Mouse (Mus musculus) liver, embryonic 13.5 days (tissue): ENCODE results near the gene St6galnac3. TPM values are rescaled to one million over a fixed set of nuclear protein-coding genes. Genes with fewer than 3 reads are reported as not detected.

Experiments used
- ATAC-seq: fragments of 200-750 bp; cut with Nextera tagmentation; 2 replicates; pipeline ENCODE4 v1.8.0; 2017; ENCODE audit warnings: low read depth, mild to moderate bottlenecking, moderate number of reproducible peaks, moderate library complexity
- DNase-seq: peaks from one replicate; pipeline ENCODE4 v3.0.0; 2022
- H3K27ac ChIP-seq: fragments of 300-500 bp; sonication (generic); 2 replicates; pipeline ENCODE4 v1.5.1; 2015; ENCODE audit warnings: moderate library complexity, mild to moderate bottlenecking, inconsistent platforms
- H3K27me3 ChIP-seq: fragments of 300-500 bp; sonication (generic); 2 replicates; pipeline ENCODE4 v1.6.1; 2015; ENCODE audit warnings: mild to moderate bottlenecking, inconsistent platforms
- H3K36me3 ChIP-seq: fragments of 300-500 bp; sonication (generic); 2 replicates; pipeline ENCODE4 v1.6.1; 2015; ENCODE audit warnings: mild to moderate bottlenecking, inconsistent platforms
- H3K4me1 ChIP-seq: fragments of 300-500 bp; sonication (generic); replicated peaks from 2 replicates; pipeline ENCODE4 v1.6.1; 2015; ENCODE audit warnings: inconsistent platforms
- H3K4me2 ChIP-seq: fragments of 300-500 bp; sonication (generic); 2 replicates; pipeline ENCODE4 v1.6.1; 2015; ENCODE audit warnings: inconsistent platforms, mild to moderate bottlenecking, moderate library complexity
- H3K4me3 ChIP-seq: fragments of 300-500 bp; sonication (generic); replicated peaks from 2 replicates; pipeline ENCODE4 v1.5.1; 2015; ENCODE audit warnings: mild to moderate bottlenecking, inconsistent platforms
- H3K9ac ChIP-seq: fragments of 300-500 bp; sonication (generic); 2 replicates; pipeline ENCODE4 v1.6.1; 2015; ENCODE audit warnings: mild to moderate bottlenecking, inconsistent platforms
- H3K9me3 ChIP-seq: fragments of 300-500 bp; sonication (generic); replicated peaks from 2 replicates; pipeline ENCODE4 v1.6.1; 2016; ENCODE audit warnings: inconsistent platforms
- WGBS: fragments of 180-500 bp; shearing (Covaris S2); methylation state at CpG from one replicate; pipeline ENCODE4 v1.1.7; 2015; ENCODE audit not compliant: insufficient replicate concordance; 5-methylcytosine and 5-hydroxymethylcytosine counted together
- polyA plus RNA-seq: library from polyadenylated mRNA; unstranded; fragments of >200 nt; fragmentation: Nextera tagmentation; extraction: Ambion mirVana; gene quantifications from 2 replicates; pipeline ENCODE4 v1.2.1, GENCODE M21; 2015

Gene St6galnac3
- polyA plus RNA-seq, 1 experiment from 2014 or later, result 8.3 TPM

DNA sequence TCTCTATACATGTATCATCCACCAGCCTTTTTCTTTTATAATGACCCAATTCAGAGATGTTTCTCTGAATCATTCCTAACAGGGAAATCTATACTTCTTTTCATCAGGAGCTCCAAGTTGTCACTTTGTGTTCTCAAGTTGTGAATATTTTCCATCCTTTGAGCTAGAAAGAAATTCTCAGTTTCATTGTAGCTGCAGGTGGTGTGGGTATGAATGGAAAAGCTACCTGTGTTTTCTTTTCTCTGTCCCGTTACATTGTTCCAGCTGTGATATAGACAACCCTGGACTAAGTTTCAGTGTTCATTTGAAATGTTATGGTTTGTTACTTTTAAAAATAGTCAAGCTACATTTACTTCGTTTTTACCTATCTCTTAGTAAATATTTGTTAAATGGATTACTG is 534.2 kb downstream of the St6galnac3 start:
- Histone ChIP-seq H3K4me3 (no peak overlapping the region), H3K27ac (no peak overlapping the region), H3K4me1 (no peaks in the 10 kb centered on the region), H3K27me3 (no peaks in the 10 kb centered on the region), H3K9ac (no peak overlapping the region), H3K36me3 (no peaks in the 10 kb centered on the region), H3K9me3 (no peaks in the 10 kb centered on the region), H3K4me2 (no peak overlapping the region)
- WGBS, result 63% methylated on average over 2 of the region's 2 CpGs
- no peak for DNase-seq
- ATAC-seq, result no peak

DNA sequence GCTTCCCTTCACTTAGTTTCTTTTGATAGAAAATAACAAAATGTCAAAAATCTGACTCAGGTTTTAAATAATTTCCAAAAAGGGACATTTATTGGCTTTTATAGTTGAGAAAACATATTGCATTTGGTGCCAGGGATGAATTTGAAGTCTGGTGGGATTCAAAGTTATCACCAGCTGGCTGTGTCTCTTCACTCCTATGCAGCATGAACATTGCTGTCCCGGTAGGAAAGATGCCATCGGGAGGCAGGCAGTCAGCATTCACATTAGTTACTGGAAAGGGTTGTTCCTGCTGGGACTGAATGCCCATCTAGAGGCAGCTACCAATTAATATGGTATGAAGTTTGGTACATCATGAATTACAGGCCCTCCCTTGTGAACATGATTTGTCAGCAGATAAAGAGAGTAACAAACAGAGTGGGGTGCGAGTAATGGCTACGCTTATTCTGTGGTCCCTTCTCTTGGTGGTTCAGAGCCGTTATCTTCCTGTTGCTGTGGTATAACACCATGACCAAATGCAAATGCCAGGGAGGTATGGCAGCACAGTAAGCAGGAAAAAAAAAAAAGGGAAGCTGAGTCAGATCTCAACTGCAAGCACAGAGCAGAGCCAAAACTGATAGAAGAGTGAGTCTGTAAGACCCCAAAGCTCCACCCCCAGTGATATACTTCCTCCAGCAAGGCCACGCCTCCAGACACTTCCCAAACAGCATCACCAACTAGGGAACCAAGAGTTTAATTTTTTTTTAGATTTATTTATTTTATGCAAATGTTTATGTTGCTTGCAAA is 535.1 kb downstream of the St6galnac3 start:
- Histone ChIP-seq H3K27ac (no peak overlapping the region), H3K36me3 (no peaks in the 10 kb centered on the region), H3K4me1 (no peaks in the 10 kb centered on the region), H3K4me3 (no peak overlapping the region), H3K4me2 (no peak overlapping the region), H3K27me3 (no peaks in the 10 kb centered on the region), H3K9me3 (no peaks in the 10 kb centered on the region), H3K9ac (no peak overlapping the region)
- 59% methylated on average over 6 of the region's 6 CpGs for WGBS
- DNase-seq (no peak), ATAC-seq (peak; percentile 20; the same call in 1 of the 2 replicates)

DNA sequence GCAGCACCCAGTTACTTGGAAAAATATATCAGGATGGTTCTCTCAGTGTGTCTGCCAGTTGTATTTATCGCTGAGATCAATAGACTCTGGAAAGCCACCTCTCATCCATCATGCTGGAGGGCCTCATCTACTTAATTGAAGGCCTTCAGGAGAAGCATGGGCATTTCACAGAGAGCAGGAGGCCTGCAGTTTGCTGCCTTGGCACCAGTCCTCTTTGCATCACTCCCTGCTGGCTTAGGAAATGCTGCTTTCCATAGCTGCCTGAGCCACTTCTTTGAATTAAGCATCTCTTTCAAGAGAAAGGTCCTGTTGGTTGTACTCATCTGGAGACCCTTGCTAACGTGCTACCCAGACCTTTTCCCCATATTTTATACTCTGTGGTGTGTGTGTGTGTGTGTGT is 536.8 kb downstream of the St6galnac3 start:
- DNase-seq (no peak), ATAC-seq (no peak)
- Histone ChIP-seq H3K27me3 (no peaks in the 10 kb centered on the region), H3K4me2 (no peak overlapping the region), H3K4me1 (no peaks in the 10 kb centered on the region), H3K27ac (no peak overlapping the region), H3K9me3 (no peaks in the 10 kb centered on the region), H3K36me3 (no peaks in the 10 kb centered on the region), H3K4me3 (no peak overlapping the region), H3K9ac (no peak overlapping the region)
- 63% methylated on average over 2 of the region's 2 CpGs for WGBS

DNA sequence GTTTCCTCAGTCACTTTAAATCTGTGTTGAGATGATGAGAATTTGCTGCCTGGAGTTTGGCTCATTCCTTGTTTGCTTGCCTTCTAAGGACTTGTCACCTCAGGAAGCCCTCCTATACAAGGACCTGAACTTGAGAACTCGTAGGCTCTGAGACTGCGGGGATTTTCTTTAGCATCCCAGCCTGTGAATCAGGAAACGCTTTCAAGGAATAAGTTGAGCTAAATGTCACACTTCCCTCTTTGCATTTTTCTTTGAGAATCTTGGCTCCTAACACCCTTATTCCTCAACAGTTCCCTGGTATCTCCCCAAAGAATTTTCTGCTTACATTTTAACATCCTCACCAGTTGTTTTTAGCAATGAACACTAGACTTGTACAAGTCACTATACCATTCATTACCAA is 539.9 kb downstream of the St6galnac3 start:
- DNase-seq, result no peak
- WGBS, result 57% methylated on average over 3 of the region's 3 CpGs

DNA sequence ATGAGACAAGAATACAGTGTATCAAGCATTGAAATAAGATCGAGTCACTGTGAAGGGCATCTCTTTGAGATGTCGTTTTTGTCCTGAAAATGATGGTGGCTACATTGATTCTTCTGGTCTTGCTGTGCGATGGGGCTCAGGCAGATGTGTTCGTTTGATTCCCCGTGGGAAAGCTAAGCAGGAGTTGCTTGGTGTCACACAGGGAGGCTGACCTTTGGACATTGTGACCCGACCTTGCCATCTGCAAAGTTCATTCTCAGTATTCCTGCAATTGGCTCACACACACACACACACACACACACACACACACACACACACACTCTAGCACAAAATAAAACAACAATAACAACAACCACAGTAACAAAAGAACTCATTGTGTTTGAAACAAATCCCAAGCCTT is 543.7 kb downstream of the St6galnac3 start:
- Histone ChIP-seq H3K27ac (no peak overlapping the region), H3K9ac (no peak overlapping the region), H3K4me2 (no peak overlapping the region), H3K27me3 (no peaks in the 10 kb centered on the region), H3K4me1 (no peaks in the 10 kb centered on the region), H3K36me3 (no peaks in the 10 kb centered on the region), H3K9me3 (no peaks in the 10 kb centered on the region), H3K4me3 (no peak overlapping the region)
- WGBS, result 63% methylated on average over 6 of the region's 6 CpGs
- no peak for ATAC-seq
- DNase-seq, result no peak

More for the DNA sequence above, 539.9 kb downstream of the St6galnac3 start:
- Histone ChIP-seq H3K27ac (no peak overlapping the region), H3K9ac (no peak overlapping the region), H3K4me3 (no peak overlapping the region), H3K27me3 (no peaks in the 10 kb centered on the region), H3K4me2 (no peak overlapping the region), H3K36me3 (no peaks in the 10 kb centered on the region), H3K4me1 (no peaks in the 10 kb centered on the region), H3K9me3 (no peaks in the 10 kb centered on the region)
- no peak for ATAC-seq

DNA sequence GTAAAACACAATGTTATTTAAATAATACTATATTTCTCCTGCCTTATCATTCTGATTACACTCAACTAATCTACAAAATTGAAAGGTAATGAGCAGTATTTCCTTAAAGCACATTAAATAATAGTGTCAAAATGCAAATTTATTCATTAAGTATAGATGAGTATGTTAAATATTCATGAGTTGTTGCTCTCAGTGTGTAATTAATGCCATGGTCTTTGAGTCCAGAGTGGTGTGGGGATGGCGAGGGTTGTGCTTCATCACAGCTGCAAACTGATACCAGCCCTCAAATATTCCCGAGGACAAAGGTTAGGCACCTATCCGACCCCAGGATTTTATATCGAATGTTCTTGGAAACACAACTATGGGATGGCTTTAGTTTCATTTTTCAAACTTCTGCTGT is 548.2 kb downstream of the St6galnac3 start:
- Histone ChIP-seq H3K9ac (no peak overlapping the region), H3K36me3 (no peaks in the 10 kb centered on the region), H3K27ac (no peak overlapping the region), H3K27me3 (no peaks in the 10 kb centered on the region), H3K4me2 (no peak overlapping the region), H3K4me1 (no peaks in the 10 kb centered on the region), H3K9me3 (no peaks in the 10 kb centered on the region), H3K4me3 (no peak overlapping the region)
- DNase-seq, result no peak
- no peak for ATAC-seq
- 61% methylated on average over 4 of the region's 4 CpGs for WGBS

DNA sequence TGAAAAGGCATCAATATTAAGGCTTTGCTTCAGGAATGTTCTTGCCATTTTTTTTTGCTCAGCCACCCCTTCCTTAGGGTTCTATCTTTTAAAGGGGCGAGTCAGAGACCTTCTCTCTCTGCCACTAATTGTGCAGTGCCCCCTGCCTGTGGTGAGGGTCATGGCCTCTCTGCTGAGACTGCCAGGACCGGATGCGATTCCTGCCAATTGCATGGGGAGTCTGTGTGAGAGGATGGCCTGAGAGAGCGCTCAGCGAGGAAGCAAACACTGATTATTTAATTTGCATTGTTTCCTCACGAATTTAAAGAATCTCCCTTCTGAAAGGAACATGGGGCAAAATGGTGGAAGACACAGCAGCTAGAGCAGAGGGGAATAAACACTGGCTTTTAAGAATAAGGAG is 548.6 kb downstream of the St6galnac3 start:
- H3K4me1 ChIP-seq, result no peaks in the 10 kb centered on the region
- H3K36me3 ChIP-seq, result no peaks in the 10 kb centered on the region
- H3K9me3 ChIP-seq, result no peaks in the 10 kb centered on the region
- no peak overlapping the region for H3K4me2 ChIP-seq
- H3K27me3 ChIP-seq, result no peaks in the 10 kb centered on the region
- no peak overlapping the region for H3K27ac ChIP-seq
- WGBS, result 55% methylated on average over 6 of the region's 6 CpGs
- DNase-seq (no peak), ATAC-seq (no peak)
- H3K9ac ChIP-seq, result no peak overlapping the region
- no peak overlapping the region for H3K4me3 ChIP-seq

DNA sequence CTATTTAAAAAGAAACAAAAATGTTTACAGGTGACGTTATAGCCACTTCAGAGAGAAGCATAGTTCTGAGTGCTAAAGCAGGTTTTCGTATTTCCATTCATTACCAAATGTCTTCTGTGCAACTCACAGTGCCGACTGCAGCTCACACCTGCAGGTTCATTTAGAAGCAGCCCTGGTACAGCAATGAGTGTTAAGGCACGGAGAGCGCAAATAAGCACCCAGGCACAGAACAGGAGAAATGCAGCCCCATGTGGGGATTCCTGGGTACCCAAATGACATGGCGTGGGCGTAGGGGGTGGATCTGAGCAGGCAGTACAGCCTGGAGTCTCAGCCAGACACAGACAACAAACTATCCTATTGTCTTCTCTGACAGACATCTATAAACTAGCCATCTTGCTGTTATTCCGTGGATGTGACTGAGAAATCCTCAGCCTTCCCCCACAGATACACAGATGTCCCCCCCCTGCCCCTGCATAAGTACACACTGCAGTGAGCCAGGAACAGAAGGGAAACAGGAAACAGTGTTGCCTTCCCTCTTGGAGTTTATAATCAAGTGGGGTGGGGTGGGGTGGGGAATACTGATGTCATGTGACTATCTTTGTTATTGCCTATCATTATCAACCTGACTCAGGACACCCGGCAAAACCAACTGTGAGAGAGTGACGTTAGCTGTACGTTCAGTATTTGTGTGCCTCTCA is 550.5 kb downstream of the St6galnac3 start:
- no peak overlapping the region for H3K9ac ChIP-seq
- no peak for DNase-seq
- 69% methylated on average over 11 of the region's 11 CpGs for WGBS
- no peaks in the 10 kb centered on the region for H3K4me1 ChIP-seq
- no peak overlapping the region for H3K4me3 ChIP-seq
- H3K4me2 ChIP-seq, result no peak overlapping the region
- no peaks in the 10 kb centered on the region for H3K36me3 ChIP-seq
- no peaks in the 10 kb centered on the region for H3K9me3 ChIP-seq
- ATAC-seq, result no peak
- no peak overlapping the region for H3K27ac ChIP-seq
- no peaks in the 10 kb centered on the region for H3K27me3 ChIP-seq

DNA sequence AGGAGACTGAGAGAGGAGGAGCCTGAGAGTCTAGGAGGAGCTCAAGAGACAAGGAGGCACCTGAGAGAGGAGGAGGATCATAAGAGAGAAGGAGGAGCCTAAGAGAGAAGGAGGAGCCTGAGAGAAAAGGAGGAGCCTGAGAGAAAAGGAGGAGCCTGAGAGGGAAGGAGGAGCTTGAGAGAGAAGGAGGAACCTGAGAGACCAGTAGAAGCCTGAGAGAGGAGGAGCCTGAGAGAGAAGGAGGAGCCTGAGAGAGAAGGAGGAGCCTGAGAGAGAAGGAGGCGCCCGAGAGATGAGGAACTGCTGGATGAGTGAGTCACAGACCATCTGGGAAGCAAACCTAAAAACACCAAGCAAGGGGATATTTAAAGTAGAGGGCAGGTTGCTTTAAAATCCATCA is 551.4 kb downstream of the St6galnac3 start:
- Histone ChIP-seq H3K36me3 (no peaks in the 10 kb centered on the region), H3K27ac (no peak overlapping the region), H3K9me3 (no peaks in the 10 kb centered on the region), H3K4me2 (no peak overlapping the region), H3K4me3 (no peak overlapping the region), H3K27me3 (no peaks in the 10 kb centered on the region), H3K4me1 (no peaks in the 10 kb centered on the region), H3K9ac (no peak overlapping the region)
- 38% methylated on average over 2 of the region's 2 CpGs for WGBS
- DNase-seq (no peak), ATAC-seq (no peak)

DNA sequence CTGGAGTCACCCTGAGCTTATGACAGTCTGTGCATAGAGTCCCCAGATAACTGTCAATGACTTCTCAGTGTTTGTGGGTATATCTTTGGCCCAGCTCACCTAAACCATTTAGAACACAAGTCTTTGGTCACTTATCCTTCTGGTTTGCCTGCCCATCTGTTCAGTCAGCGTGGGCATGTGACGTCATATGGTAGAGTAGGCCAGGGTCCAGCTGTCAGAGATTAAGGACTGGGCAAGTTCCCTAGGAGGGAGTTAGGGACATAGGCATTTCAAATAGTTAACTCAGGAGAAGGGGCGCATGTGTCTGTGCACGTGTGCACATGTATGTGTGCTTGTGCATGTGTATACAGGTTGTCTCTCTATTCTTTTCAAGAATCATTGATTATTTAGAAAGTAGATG is 554.8 kb downstream of the St6galnac3 start:
- H3K4me3 ChIP-seq, result no peak overlapping the region
- ATAC-seq, result no peak
- no peaks in the 10 kb centered on the region for H3K36me3 ChIP-seq
- no peaks in the 10 kb centered on the region for H3K27me3 ChIP-seq
- 72% methylated on average over 4 of the region's 4 CpGs for WGBS
- H3K27ac ChIP-seq, result no peak overlapping the region
- H3K9me3 ChIP-seq, result no peaks in the 10 kb centered on the region
- no peak overlapping the region for H3K4me2 ChIP-seq
- no peak for DNase-seq
- H3K9ac ChIP-seq, result no peak overlapping the region
- no peaks in the 10 kb centered on the region for H3K4me1 ChIP-seq

DNA sequence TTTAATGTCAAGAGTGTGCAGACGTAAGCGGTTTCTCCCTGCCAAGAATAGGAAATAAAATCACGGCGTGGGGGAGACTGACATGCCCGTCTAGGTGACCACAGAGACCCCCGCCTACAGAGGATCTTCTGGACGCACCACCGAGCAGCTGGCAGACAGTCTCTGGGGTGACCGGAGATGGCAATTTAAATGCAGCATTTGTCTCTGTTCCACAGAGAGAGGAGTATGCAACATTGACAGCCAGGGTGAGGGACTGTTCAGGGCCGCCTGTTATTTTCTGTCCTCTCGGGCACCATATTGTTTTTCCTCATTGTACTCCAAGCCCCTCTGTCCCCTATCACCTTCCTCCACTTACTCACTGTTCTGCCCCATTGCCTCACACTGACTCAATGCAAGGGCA is 555.2 kb downstream of the St6galnac3 start:
- ATAC-seq, result no peak
- Histone ChIP-seq H3K9me3 (no peaks in the 10 kb centered on the region), H3K4me3 (no peak overlapping the region), H3K27ac (no peak overlapping the region), H3K9ac (no peak overlapping the region), H3K4me2 (no peak overlapping the region), H3K27me3 (no peaks in the 10 kb centered on the region), H3K36me3 (no peaks in the 10 kb centered on the region), H3K4me1 (no peaks in the 10 kb centered on the region)
- no peak for DNase-seq
- WGBS, result 80% methylated on average over 11 of the region's 11 CpGs

DNA sequence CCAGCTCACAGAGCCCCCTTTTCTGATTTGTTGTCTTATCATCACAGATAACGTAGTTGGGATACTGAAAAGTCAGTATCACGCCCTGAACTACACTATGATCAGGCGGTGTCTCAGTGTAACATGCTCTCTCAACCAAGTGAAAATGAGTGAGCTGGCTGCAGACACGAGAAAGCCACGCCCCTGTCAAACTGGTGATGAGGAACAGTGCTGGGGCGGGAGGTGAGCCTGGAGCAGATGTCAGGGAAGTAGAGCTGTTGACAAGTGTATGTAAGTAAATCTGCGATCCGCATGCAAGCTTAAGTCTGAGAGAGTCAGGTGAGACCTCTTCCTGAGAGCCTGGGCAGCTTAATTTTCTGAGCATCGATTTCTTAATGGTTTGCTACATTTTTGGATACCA is 563.3 kb downstream of the St6galnac3 start:
- no peaks in the 10 kb centered on the region for H3K36me3 ChIP-seq
- no peaks in the 10 kb centered on the region for H3K4me1 ChIP-seq
- ATAC-seq, result no peak
- H3K4me2 ChIP-seq, result no peak overlapping the region
- no peaks in the 10 kb centered on the region for H3K9me3 ChIP-seq
- WGBS, result 36% methylated on average over 9 of the region's 9 CpGs
- no peak for DNase-seq
- no peaks in the 10 kb centered on the region for H3K27me3 ChIP-seq
- no peak overlapping the region for H3K4me3 ChIP-seq
- H3K9ac ChIP-seq, result no peak overlapping the region
- no peak overlapping the region for H3K27ac ChIP-seq
